Mouse (Mus musculus): ENCODE data around the gene Katnal1.

DNA sequence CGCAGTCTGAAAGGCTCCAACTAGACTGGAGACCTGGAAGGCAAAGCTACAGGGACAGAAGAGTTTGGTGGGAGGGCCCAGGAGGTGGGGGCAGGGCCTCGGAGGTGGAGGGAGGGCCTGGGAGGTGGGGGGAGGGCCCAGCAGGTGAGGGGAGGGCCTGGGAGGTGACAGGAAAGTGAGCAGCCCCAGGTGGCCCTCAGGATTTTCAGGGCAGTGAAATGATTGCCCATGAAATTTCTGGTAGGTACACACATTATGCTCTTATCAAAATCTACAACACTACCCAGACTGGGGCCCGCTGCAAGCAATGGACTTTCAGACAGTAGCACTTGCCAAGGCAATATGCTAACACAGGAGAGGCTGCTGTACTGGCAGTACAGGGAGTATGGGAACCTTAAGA is 59.5 kb downstream of the Katnal1 start:
- no peak for TF ChIP-seq CTCF (IDR thresholded peaks at IDR 0.05; ENCODE audit: extremely low read depth, insufficient read depth, insufficient read length, insufficient replicate concordance)
- no peak for TF ChIP-seq POLR2A (IDR thresholded peaks at IDR 0.05; ENCODE audit: low read depth, low read length)

Measured in spleen, adult 2 months (tissue).